Mouse (Mus musculus) frontal cortex, adult 2 months (tissue): Measurements from ENCODE around the gene Mcub. TPM values are rescaled to one million over a fixed set of nuclear protein-coding genes. Genes with fewer than 3 reads are reported as not detected.

Experiments
- DNase-seq, 2 experiments: peaks; one replicate each; pipeline ENCODE4 v3.0.0; 2022; ENCODE audit warnings: low spot score in 1 of 2; ENCODE audit errors: extremely low spot score in 1 of 2
- polyA plus RNA-seq: library from polyadenylated mRNA; depleted of rRNA; stranded (reverse); fragments of >200 nt; gene quantifications from 2 replicates; pipeline ENCODE4 v1.2.3, GENCODE M21; 2012

The Mcub gene
- polyA plus RNA-seq, 1 experiment = 8.5 TPM

DNA sequence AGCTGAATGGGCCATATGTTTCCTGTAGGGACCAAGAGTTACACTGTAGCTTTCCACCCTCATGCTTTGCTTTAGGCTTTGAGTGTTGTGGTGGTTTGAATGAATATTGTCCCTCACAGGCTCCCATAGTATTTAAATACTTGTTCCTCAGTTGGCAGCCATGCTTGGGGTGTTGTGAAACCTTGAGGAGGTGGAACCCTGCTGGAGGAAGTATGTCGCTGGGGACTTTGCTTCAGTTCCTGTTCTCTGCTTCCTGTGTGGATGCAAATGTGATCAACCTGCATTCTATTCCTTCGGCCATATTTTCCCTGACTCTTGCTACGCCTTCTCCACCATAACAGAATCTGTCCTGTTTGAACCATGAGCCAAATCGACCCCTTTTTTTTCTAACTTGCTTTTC lies 16.7 kb downstream of the Mcub start:
- no peak for DNase-seq

DNA sequence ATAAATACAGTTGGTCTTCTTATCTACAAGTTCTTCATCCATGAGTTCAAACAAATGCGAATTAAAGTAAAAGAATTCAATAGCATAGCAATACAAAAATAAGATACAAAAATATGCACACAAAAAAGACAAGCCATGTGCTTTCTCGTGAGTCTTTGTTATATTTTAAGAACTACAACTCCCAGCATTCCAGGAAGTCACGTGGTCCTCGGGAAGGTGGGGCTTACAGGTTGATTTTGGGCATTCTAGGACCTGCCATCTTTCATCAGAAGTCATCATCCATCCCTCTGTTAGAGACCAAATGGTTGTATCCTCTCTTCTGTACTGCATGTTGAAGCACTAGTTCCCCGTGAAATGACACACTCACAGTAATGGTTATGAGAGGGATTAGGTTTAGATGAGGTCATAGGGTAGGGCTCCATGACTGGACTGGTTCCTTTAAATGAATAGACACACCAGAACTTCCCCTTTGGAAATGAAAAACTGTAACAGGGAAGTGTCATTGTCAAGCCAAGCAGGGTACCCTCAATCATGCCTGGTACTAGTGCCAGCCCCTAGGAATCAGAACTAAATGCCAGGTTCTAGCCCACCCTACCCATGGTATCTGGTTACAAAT lies 20.7 kb downstream of the Mcub start:
- no peak for DNase-seq

DNA sequence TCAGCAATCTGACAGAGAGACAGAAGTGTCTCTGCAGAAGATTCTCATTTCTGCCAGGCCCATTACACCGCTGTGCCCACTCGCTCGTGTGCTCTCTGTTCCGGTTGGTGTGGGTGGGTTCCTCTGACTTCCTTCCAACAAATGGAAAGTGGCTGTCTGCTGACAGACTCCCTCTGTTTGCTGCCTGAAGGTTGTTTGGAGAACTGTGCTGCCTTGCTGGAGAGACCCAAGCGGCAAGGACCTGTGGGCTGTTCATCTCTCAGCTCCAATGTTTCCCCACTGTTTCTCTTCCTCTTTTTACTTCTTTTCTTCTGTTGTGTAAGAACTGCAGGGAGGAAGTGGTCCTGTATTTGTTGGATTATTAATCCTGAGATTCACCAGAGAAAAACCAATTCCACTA lies 21.6 kb downstream of the Mcub start:
- DNase-seq = peak; percentile 29 to 76

DNA sequence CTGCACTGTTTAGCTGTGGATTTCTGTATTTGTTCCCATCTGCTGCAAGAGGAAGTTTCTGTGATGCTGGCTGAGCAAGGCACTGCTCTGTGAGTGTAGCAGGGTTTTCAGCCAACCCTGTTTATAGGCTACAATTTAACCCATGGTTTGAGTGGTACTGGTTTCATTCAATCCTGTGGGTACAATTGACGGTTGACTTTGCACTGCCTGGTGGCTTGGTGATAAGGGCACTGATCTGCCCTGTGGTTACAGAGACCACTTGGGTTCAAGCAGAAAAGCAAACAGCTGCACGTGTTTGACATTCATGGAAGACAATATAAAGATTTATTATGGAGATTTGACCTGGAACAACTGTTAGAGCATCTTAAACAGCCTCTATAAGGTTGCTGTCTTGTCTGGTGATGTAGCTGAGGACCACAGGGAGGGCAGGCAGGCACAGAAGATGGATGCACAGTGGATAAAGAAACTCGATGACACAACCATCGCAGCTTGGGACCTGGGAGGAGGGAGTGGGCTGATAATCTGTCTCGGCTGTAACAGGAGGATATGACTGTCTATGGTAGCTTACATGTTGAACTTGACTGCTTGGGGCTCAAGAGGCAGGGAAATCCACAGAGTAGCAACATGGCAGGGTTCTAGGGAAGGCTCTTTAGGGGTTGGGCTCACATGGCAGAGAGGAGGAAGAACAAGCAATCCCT lies 23.6 kb downstream of the Mcub start:
- no peak for DNase-seq

DNA sequence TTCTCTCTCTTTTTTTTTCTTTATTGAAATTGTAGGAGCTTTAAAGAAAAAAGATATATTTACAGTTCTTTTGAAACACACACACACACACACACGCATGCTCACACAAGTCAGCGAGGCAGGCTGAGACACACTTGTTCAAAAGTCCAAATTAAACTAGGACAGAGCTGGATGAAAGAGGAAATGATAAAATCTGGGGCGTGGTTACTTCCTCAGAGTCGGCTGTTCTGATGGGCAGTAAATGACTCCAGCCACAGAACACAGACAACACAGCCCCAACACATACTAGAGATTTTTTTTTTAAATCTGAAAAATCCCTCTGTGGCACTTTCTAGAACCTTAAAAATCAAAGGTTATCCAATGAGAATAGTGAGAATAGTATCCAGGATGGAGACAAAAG lies 26.2 kb downstream of the Mcub start:
- DNase-seq = no peak

DNA sequence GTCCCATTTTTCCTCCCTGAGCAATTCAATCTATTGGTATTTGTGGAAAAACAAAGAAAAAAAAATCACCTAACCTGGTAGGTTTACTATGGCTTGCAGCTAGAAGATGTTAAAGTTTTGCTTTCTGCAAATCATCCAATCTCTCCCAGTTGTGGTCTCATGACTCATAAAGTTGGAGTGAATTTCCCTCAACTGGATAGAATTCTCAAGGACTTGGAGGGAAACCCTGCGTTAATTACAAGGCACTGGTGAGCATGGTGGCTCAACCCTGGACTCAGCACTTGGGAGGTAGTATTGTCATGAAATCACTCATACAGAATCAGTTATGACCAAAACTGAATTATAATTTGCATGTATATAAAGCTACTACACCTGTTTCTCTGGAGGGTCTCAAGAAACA lies 28.7 kb downstream of the Mcub start:
- no peak for DNase-seq

DNA sequence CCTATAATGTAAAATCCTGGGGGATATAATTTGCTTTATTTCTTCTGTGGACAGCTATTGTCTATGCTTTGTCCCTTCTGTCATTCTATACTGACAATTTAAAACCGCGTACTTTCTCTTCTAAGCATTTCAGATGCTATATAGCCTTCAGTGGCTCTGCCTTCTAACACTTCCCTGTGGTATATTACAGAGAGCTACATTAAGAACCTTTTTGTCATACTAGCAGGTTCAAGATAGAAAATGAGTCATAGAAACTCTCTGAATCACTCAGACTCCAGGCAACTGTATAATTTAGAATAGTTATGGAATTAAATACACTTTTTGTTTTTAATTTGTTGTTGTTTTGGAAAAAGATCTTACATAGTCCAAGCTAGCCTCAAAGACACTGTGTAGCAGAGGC lies 29.2 kb downstream of the Mcub start:
- DNase-seq = peak in 1 of 2 experiments; percentile 26

DNA sequence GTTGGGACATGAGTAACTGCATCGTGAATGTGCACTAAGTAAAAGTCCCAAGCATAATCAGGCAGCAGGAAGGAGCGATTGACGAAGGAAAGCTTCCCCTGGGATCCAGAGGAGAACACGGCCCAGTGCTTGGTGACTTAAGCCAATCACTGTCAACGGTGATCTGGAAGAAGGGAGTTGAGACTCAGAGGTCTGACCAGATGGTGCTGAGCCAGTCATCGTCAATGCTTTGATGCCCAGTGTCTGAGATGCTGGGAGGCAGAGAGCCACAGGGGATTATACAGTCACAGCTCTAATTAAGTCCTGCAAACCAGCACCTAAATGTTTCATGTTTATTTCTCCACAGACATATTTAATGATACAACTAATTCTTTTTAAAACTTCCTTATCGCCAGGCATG lies 30.9 kb downstream of the Mcub start:
- DNase-seq = no peak

DNA sequence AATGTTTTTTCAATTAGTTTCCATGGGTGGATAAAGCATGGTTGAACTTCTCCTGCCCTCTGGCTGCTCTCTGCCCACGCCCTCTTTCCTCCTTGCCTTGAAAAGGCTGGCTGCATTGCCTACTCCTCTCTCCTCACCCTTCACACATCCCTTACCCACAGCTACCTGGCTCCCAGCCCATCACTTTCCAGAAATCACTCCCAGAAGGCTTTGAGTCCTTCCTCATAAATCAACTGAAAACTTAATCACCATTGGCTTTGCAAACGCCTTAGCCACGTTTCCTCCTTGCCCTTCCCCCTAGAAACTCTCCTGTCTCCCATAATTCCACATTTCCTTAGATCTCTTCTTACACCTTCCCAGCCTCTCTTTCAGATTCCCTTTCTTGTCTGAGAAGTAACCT lies 32.2 kb downstream of the Mcub start:
- no peak for DNase-seq

DNA sequence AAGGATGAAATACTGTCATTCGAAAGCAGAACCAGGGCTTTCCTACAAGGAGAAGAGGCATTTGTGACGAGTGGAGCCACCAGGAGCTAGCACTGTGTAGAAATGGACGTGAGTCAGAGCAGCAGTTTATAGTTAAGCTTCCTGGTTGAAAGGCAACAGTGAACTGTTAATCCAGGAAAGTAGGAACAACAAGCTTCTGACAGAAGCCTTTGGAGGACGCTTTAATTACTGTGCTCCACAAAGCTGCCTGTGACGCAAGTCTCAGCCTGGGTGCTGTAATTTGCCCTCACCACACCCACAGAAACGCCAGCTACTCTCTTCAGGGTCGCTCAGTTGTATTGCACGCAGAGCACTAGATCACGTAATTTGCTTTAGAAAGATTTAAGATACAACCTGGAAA lies 33.4 kb downstream of the Mcub start:
- peak in 1 of 2 experiments; percentile 24 for DNase-seq

DNA sequence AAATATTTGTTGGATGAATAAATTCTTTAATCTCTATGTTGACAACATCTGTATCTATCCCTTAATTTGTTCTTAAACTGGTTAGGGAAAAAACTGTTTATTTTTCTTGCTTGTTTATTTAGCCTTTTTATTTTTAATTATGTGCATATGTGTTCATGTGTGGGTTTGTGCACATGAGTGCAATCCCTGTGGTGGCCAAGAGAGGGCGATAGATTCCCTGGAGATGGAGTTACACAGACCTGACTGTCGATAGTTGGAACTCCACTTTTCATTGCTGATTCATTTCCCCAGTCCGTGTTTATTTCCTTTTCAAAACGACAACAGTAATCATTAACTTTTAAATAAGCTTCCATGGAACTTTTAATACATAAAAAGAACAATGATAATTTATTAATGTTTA lies 37.6 kb downstream of the Mcub start:
- no peak for DNase-seq

DNA sequence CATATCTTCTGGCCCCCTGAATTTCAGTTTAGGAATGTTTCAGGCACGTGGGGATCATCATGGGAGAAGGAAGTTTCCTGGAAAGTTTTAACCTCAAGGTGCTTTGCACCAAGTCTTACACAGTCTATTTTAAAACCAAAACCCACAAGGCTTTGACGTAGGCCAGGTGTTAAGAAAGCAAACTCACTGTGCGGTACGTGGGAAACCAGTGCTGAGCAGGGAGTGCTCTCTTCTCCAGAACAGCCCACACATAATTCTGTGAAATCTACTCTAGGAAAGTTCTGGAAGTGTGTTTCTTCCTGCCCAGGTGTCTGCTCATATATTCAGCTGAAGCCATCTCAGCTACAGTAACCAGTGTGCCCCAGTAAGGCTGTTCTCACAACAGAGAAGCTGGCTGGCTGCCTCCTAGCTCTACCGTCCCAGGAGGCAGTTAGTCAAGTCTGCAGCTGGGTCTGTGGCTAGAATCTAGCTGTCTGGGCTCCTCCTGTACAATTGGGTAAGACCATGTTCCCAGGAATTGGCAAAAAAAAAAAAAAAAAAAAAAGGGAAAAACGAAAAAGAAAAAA lies 39.7 kb downstream of the Mcub start:
- peak in 1 of 2 experiments; percentile 46 for DNase-seq

DNA sequence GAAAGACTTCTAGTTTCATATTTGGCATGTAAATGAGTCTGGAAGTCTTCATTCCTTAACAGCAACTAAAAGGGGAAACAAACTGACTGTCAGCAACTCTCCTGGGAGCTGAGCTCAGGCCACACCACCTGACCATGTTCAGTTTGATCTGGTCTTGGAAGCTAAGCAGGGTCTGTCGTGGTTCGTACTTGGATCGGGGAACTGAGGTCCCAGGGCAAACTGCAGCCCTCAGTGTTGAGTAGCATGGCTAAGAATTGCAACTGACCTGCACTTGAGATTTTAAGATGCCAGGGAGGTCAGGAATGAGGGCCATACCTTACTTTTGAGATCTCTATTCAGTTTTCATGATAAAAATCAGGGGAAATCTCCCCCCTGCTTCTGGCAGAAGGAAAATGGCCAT lies 44.1 kb downstream of the Mcub start:
- DNase-seq = no peak

DNA sequence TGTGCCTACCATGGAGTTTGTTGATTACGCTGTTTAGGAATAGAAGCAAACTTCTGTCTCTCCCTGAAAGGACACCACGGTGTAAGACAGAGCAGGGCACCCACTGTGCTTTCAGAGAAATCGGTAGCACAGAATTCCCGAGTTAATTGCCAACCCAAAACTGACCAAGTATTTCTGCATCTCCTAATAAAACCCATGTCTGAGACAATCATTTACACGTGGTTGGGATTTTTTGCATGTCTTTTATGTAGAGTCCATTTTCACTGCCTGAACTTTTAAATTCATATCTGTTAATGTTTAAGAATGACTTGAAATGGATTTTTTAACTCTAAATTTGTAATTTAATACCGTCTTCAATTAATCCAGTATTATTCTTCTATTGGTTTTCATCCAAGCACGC lies 46.4 kb downstream of the Mcub start:
- DNase-seq = no peak

DNA sequence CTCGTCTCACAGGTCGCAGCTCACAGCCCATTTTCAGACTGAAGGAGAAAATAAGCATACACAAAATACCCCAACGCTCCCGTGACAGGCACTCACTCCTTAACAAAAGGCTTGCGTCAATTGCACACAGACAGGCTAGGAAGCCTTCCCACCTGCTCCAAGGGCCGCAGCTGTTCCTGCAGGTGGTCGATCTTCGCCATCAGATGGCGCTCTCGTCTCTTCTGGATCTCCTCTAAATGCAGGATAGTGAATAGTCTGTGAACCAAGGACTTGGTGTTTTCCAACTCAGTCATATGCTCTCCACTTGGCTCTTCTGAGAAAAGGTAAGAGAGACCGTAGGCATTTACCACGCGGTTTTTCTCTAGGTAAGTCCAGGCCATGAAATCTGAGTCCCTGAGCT lies 51.6 kb downstream of the Mcub start:
- DNase-seq = peak; percentile 60 to 91

DNA sequence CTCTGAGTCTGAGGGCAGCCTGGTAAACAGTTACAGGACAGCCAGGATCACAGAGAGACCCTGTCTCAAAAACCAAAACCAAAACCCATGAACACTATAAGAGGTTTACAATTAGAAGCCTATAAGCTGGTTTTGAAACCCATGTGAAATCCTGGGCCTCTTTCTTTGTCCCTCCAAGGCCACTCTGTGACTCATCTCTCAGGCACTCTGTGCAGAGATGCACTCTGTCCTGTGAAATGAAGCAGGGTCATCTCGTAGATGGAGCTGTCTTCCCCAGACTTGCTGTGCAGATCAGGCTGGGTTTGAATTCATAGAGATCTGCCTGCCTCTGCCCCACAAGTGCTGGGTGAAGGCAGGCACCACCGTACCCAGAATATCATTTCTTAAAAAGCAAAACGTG lies 52.6 kb downstream of the Mcub start:
- no peak for DNase-seq

DNA sequence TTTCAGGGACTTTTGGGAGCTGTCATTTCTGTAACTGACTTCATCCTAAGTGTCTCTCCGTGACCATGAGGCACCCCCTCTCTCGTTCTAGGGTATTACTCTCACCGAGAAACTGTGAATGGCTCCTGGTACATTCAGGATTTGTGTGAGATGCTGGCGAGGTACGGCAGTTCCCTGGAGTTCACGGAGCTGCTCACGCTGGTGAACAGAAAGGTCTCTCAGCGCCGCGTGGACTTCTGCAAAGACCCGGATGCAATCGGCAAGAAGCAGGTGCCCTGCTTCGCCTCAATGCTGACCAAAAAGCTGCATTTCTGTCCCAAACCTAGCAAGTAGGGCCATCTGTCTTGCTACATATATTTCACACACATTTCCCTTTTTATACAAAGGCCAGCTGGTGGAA lies 56.8 kb downstream of the Mcub start:
- DNase-seq = no peak

DNA sequence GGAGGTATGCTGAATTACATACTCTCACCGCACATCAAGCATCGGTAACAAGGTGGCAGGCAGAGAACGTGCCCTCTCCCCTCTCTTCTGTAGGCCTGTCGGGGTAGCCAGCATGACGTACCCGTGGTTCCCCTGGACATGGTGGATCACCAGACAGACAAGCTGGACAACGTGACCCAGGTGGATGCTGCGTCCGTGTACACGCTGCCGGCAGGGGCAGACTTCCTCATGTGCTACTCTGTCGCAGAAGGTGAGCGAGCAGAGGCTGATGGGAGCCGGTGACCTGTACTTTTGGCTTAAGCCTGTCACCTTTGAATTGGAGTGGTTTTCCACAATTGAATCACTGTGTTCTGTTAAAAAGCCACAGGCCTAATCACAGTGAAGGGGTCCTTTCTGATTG lies 58.0 kb downstream of the Mcub start:
- DNase-seq = no peak

DNA sequence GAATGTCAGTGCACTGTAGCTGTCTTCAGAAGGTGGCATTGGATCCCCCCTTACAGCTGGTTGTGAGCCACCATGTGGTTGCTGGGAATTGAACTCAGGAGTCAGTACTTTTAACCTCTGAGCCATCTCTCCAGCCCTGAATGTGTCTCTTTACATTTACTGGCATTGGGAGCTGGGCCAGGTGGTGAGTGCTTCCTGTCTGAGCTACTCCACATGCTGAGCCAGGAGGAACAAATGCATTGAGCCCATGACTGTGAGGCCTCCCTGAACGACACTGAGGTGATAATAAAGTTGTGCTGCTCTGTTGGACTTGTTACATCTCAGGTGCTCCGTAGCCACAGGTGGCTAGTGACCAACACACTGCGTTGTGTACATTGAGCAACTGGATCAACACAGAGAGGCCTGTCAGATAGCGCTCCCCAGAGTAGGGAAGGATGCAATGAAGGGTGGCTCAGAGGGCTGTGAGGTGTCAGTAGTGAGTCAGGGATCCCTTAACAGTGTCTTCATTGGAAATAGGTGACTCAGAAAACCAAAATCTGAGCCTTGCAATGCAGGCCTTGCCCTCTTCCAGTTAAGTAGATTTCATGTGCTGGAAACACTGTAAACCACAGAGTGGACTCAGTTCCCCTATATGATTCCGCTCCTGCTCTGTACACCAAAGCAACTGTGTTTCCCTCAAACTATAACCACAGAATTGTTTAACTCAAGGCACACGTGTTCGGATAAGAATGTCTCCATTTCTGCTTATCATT lies 65.4 kb downstream of the Mcub start:
- no peak for DNase-seq

DNA sequence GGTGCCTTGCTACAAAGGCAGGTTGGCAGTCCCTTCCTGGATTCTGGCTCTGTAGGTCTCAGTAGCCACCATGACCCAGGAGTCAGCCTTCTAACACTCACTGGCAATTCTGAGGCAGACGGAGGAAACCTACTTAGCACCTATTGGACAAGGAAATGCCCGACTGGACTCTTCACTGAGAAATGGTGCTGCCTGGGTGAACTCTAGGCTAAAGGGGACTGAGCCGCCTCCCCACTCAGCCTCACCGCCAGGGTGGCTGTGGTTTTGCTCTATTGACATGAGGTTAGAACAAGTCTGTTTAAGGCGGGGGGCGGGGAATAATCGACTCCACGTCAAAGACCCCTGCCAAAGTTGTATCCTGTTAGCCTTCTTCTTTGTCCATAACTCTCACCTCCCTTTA lies 66.1 kb downstream of the Mcub start:
- DNase-seq = no peak

DNA sequence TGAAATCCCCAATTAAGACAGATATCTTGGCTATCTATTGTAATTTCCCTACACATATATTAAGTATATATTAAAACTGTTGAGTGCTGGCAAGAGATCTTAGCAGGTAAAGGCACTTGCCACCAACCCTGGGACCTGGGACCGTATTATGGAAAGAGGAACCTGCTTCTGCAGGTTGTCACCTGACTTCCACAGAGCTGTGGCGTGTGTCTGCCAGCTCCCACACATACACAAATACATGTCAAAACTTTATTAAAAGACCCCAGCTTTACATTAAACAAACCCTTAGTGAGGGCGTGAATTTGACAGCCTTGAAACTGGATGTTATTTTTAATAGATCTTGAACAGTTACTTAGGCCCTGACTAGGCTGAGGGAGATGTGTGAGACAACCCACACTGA lies 66.6 kb downstream of the Mcub start:
- peak in 1 of 2 experiments; percentile 28 for DNase-seq
